Mouse (Mus musculus): Measurements from ENCODE around the gene Eif2s1.

DNA sequence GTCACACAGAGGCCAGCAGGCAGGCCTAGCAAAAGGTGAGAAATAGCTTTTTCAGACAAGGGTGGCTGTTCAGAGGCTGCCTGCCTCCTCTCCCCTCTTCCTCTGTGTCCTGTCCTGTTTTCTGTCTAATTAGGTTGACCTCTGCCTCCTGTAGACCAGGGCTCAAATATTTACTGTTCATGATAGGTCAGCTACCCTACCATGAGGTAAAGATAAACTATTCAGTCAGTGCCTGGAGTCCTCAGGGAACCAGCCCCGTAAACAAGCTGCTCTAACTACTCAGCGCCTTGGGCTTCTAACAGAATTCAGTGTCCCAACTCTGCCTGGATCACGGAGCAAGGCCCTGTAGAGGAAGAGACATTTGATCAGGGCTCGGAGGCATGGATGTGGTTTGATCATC, 74.9 kb downstream of the Eif2s1 start:
- TF ChIP-seq CTCF (IDR thresholded peaks at IDR 0.05; ENCODE audit: extremely low read depth, insufficient read depth, insufficient read length, insufficient replicate concordance) (no peak), POLR2A (IDR thresholded peaks at IDR 0.05; ENCODE audit: low read depth, low read length) (no peak)
